Mouse (Mus musculus): ENCODE results near the gene Nhlrc4.

The Nhlrc4 gene

DNA sequence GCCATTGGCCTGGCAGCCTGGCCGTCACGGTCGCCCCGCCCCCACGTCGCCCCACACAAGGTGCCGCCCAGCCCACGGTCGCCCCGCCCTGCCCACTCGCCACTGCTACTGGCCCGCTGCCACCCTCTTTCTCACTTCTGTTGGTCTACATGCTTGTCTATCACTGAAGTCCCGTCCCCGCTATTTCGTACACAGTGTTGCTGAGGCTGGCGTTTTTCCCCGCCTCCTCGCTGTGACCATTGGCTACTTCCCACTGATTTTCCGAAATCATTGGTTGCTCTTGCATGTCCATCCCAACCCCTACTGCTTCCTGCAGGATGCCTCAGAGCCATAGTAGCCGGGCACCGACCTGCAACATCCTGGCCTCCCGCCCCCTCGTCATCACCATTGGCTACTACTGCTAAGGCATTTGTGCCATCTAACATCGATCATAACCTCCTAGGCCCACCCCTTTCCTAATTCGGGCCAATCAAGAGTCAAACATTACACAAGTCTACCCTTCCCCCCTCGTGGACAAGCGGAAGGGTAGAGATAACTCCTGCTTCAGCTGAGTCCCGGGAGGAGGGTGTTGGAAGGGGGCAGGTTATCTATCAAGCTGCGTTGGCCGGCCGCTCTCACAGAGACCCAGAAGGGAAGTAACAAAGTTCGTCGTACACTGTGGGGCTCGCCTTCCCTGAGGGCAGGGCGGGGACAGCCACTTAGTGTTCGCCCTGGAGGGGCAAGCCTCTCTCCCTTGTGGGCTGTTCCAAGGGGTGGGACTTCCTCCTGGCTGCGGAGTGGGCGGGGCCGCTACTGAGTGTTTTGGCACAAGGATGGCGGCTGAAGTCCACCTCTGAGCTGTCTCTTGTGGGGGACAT is 24.7 kb downstream of the Nhlrc4 start:
- DNase-seq, result peak; percentile 100

DNA sequence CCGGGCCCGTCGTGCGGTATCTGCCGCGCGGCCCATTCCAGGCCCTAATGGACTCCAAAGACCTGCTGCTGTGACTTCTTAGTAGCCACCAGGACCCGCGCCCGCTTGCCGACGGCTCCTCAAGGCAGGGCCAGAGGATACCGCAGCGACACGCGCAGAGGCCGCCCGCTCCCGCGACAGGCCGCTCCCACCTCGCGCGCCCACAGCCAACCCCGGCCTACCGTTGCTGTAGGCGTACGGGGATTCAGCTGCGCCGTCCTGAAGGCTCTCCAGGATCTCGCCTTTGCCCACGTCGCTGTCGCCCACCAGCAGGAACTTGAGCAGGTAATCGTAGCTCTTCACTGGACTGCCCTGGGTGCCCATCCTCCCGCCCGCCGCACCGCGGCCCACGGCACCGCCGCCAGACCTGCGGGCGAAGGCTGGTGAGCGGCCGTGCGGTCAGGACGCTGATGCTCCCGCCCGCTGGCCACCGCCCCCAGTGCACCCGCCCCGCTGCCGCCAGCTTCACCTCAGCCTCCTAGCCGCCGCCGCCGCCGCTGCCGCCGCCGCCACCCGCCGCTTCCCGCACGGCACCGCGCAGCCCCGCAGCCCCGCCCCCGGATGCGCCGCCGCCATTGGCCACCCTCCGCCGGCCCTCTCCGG is 25.5 kb downstream of the Nhlrc4 start, which contains the start of gene Rab40c:
TSS of gene Rab40c (minus strand) at position 584 of the 642 bp plus-strand sequence.
- DNase-seq, result peak in 1 of 2 experiments; percentile 28

GRCm38 (mm10) chr17:25918037-25918750 is 26.6 kb downstream of the Nhlrc4 start:
- no peak for DNase-seq

DNA sequence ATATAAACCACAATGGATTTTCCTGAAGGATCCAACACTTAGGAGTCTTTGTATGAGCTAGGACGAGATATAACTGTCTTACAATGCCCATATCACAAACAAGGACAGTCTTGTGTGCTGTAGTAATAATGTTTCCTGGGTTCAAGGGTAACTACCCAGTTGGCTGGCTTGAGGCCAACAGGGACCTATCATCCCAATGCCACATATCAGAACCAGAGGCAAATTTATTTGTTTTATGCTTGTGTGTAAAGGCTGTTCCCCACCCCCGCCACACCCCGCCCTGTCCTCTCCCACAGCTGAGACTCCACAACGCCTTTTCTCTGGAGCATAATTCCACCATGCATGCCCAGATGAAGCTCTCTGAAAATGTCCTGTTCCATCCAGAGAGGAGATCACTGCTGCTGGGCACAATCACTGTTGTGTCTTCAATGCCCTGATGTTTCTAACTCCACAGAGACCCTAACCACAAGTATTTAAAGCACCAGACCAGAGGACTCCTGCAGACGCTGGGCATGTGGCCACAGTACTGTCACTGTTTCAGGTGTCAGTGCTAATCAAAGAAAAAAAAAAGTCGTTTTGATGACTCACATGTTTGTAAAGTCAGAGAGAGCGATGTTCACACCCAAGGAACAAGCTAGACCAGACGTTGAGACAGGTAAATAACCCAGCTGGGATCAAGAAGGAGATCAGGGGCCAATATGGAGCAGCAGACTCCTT is 27.7 kb downstream of the Nhlrc4 start:
- no peak for DNase-seq

DNA sequence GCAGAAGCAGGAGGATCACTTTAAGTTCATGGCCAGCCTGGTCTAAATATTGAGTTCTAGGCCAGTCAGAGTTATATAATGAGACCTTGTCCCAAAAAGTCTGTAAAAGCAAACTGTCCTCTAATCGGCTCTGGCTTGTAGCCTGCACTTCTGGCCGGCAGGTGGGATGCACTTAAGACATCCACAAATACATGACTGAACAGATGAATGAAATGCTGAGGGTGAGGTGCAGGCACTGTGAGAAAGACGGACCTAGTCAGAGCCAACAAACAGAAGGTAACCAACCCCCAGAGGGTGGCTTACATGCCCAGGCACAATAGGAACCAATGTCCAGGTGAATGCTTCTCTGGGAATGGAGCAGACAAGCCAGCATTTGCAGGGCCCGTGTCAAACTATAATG is 30.5 kb downstream of the Nhlrc4 start:
- DNase-seq, result no peak

DNA sequence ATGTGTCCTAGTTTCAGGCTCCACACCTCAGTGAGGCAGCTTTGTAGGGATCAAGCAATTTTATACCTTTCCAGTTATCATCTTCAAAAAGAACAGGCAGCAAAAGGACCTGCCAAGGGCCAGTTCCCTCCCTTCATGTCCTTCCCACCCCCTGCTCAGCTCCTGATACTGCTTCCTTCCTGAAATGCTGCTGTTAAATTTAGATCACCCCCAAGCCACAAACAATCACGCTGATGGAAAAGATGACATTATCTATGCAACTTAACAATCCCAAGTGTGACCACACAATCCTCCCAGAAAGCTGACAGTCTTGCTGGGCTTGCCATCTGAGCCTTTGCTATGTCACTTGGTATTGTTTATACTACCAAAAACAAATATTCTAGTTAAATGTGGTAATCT is 30.9 kb downstream of the Nhlrc4 start:
- no peak for DNase-seq

- DNase-seq, result peak; percentile 52 to 71
These were observed 31.4 kb downstream of the Nhlrc4 start for GRCm38 (mm10) chr17:25913186-25913876.

- DNase-seq, result peak; percentile 49 to 71
These were observed 32.9 kb downstream of the Nhlrc4 start for GRCm38 (mm10) chr17:25911816-25912215.

GRCm38 (mm10) chr17:25907640-25908039 is 37.1 kb downstream of the Nhlrc4 start:
- no peak for DNase-seq

DNA sequence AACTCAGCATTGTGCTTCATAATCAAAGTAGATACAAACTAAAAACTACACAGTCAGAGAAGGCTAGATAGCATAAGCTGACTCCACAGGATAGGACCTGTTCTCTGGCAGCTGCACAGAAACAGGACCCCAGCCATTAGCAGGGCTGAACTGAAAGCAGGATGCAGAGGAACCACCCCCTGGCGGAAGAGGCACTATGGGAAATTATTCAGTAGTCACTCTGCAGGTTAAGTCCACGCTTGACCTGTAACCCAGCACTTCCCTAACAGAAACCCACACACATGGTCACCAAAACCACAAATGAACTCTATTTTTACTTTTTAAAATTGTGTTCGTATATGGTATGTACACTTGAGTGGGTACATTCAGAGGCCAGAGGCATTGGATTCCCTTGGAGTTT is 41.7 kb downstream of the Nhlrc4 start:
- DNase-seq, result no peak

DNA sequence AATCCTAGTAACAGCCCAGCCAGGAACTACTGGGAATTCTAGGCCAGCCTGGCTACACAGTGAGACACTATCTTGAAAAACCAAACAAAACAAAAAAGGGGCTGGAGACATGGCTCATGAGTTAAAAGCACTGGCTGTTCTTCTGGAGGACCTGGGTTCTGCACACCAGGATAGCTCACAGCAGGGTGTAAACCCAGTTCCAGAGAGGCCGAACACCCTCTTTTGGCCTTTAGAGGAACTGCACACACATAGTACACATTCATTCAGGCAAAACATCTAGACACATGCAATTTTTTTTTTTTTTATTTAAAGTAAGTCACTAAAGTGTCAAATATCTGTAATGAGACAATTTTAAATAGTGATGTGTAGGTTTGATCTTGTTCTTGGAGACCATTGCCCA is 44.6 kb downstream of the Nhlrc4 start:
- no peak for DNase-seq

DNA sequence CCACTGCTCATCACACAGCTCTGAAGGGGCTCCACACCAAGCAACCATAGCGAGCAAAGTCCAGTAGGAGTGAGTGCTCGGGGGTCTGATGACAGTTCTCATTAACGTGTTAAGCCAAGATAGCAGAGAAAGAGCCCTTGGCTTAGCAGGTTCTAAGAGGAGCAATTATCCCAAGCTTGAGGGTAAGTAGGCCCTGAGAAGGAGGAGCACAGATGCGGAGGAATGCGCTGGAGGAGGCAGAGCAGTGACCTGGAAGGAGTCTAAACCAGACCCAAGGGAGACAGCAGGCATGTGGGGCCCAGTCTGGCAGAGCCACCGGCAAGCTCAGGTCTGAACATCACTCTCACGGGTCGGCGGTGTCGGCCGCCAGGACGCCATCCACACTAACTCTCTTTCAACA is 48.9 kb downstream of the Nhlrc4 start:
- peak in 1 of 2 experiments; percentile 34 for DNase-seq

GRCm38 (mm10) chr17:25895415-25895814 is 49.3 kb downstream of the Nhlrc4 start:
- DNase-seq, result peak; percentile 73 to 85

DNA sequence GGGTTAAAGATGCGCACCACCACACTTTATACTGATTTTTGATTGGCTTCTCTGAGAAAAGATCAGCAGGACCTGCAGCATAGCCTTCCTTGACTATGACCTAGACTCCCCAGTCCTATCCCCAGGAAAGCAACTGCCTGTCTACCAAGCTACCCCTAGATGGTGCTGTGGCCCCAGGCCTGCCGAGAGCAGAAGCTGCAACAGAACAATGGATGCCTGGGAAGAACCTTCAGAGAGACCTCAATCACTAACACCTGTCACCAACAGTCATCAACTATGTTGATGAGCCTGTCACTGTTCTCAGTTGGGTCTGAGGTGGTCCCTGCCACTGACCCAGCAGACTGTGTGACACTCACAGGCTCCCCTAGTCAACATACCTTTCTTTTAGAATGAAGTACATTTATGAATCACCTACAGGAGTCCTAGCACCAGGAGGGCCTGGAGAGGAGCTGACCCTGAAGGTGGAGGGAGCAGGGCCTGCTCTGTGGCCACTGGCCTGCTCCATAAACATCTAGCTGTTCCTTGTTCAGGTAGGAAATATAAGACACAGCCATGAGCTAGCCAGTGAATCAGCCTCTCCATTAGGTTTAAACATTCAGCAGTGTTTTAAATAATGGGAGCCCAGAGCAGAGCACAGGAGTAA is 50.7 kb downstream of the Nhlrc4 start:
- peak; percentile 80 to 81 for DNase-seq

Measured in kidney, postnatal 25 days (tissue).